ENCODE assay signal across 30 mouse cellular contexts in genomic region chr2:74642431-74642830, GRCm38 (mm10). TPM values are rescaled to one million over a fixed set of nuclear protein-coding genes. Genes with fewer than 3 reads are reported as not detected.
"Had no signal": no experiment of that assay in that cellular context is flagged by ENCODE, and none has a peak within 500 bp of the region (broad histone marks: within the 10 kb centered on the region; RNA-seq: fewer than 3 reads in every experiment).

No protein-coding gene starts in this region.

- H3K36me3 ChIP-seq: liver, embryonic 13.5 days; midbrain, embryonic 10.5 days; neural tube, embryonic 12.5 days; neural tube, embryonic 15.5 days; stomach, embryonic 15.5 days had no signal

- H3K4me2 ChIP-seq: liver, embryonic 13.5 days; neural tube, embryonic 12.5 days; neural tube, embryonic 15.5 days; stomach, embryonic 15.5 days had no signal

- H3K4me1 ChIP-seq: liver, embryonic 13.5 days; midbrain, embryonic 10.5 days; neural tube, embryonic 12.5 days; neural tube, embryonic 15.5 days; stomach, embryonic 15.5 days had no signal

- H3K9me3 ChIP-seq: liver, embryonic 13.5 days; midbrain, embryonic 10.5 days; neural tube, embryonic 12.5 days; neural tube, embryonic 15.5 days; stomach, embryonic 15.5 days had no signal

- H3K27ac ChIP-seq: liver, embryonic 13.5 days; midbrain, embryonic 10.5 days; neural tube, embryonic 12.5 days; neural tube, embryonic 15.5 days; stomach, embryonic 15.5 days had no signal

- DNase-seq: kidney, adult 11 months; kidney, adult 8-10 months; kidney, postnatal 14 days; kidney, postnatal 4 days; layer of hippocampus, adult 9-11 months; liver, embryonic 13.5 days; lung, adult 2 months; lung, postnatal 14 days; lung, postnatal 4 days; midbrain, embryonic 14.5 days; right cerebral cortex, adult 18-20 months; right cerebral cortex, postnatal 25 days; spleen, adult 18-20 months; thymus, adult 2 months; thymus, postnatal 14 days; thymus, postnatal 4 days had no signal

- H3K9ac ChIP-seq: liver, embryonic 13.5 days; neural tube, embryonic 12.5 days; neural tube, embryonic 15.5 days; stomach, embryonic 15.5 days had no signal

- H3K4me3 ChIP-seq: liver, embryonic 13.5 days; megakaryocyte, embryonic 14.5 days; midbrain, embryonic 10.5 days; neural tube, embryonic 12.5 days; neural tube, embryonic 15.5 days; stomach, embryonic 15.5 days had no signal

RNA-seq across cellular contexts. Expression of gene Evx2, which starts 16.9 kb away (rescaled TPM):
- total RNA-seq: layer of hippocampus, adult 18-20 months; layer of hippocampus, postnatal 25 days; left cerebral cortex, adult 18-20 months; left cerebral cortex, postnatal 10 days; left cerebral cortex, postnatal 36 days; liver, adult 2 months had no signal
- polyA plus RNA-seq: kidney, embryonic 16.5 days; liver, adult 2 months; liver, embryonic 13.5 days; liver, embryonic 16.5 days; lung, adult 2 months; lung, embryonic 16.5 days; stomach, embryonic 15.5 days; thymus, adult 2 months had no signal

RNA-seq across cellular contexts. Expression of gene Hoxd13, which starts 25.7 kb away (rescaled TPM):
- total RNA-seq: layer of hippocampus, adult 18-20 months; layer of hippocampus, postnatal 25 days; left cerebral cortex, adult 18-20 months; left cerebral cortex, postnatal 10 days; left cerebral cortex, postnatal 36 days; liver, adult 2 months had no signal
- polyA plus RNA-seq: liver, adult 2 months; liver, embryonic 13.5 days; liver, embryonic 16.5 days; lung, embryonic 16.5 days; stomach, embryonic 15.5 days had no signal

RNA-seq across cellular contexts. Expression of gene Hoxd12, which starts 32.4 kb away (rescaled TPM):
- total RNA-seq: layer of hippocampus, adult 18-20 months; layer of hippocampus, postnatal 25 days; left cerebral cortex, adult 18-20 months; left cerebral cortex, postnatal 10 days; left cerebral cortex, postnatal 36 days; liver, adult 2 months had no signal
- polyA plus RNA-seq: liver, adult 2 months; liver, embryonic 13.5 days; liver, embryonic 16.5 days; lung, adult 2 months; lung, embryonic 16.5 days; midbrain, embryonic 10.5 days; midbrain, embryonic 14.5 days; thymus, adult 2 months had no signal

RNA-seq across cellular contexts. Expression of gene Hoxd11, which starts 36.9 kb away (rescaled TPM):
- total RNA-seq: layer of hippocampus, adult 18-20 months; layer of hippocampus, postnatal 25 days; left cerebral cortex, adult 18-20 months; left cerebral cortex, postnatal 10 days; left cerebral cortex, postnatal 36 days; liver, adult 2 months had no signal
- polyA plus RNA-seq: liver, adult 2 months; liver, embryonic 13.5 days; liver, embryonic 16.5 days; lung, adult 2 months; lung, embryonic 16.5 days; midbrain, embryonic 10.5 days; midbrain, embryonic 14.5 days; thymus, adult 2 months had no signal

RNA-seq across cellular contexts. Expression of gene Hoxd10, which starts 49.3 kb away (rescaled TPM):
- total RNA-seq: layer of hippocampus, adult 18-20 months; layer of hippocampus, postnatal 25 days; left cerebral cortex, adult 18-20 months; left cerebral cortex, postnatal 10 days; left cerebral cortex, postnatal 36 days; liver, adult 2 months had no signal
- polyA plus RNA-seq: liver, adult 2 months; liver, embryonic 13.5 days; liver, embryonic 16.5 days; lung, adult 2 months; midbrain, embryonic 10.5 days; midbrain, embryonic 14.5 days; thymus, adult 2 months had no signal
